Mouse (Mus musculus) CH12.LX (cell line): ENCODE measurements at regions not wholly inside any gene's neighbourhood (a gene's known extent, or its start where the extent isn't known, plus 50 kb on each side); places are given as distances from the start of the nearest gene placed in this dataset.

Experiments
- CHD1 ChIP-seq: IDR thresholded peaks from 2 replicates; pipeline ENCODE4 v1.6.1; 2012; ENCODE audit warnings: low read depth, low read length, improper control_type of control experiment, inconsistent platforms
- CHD2 ChIP-seq: IDR thresholded peaks from 2 replicates; pipeline ENCODE4 v1.6.1; 2011; ENCODE audit warnings: low read length, improper control_type of control experiment
- CTCF ChIP-seq, 2 experiments: IDR thresholded peaks in 1 of 2; conservative IDR thresholded peaks in 1 of 2; 2 replicates each; pipeline ENCODE4 v1.5.1; 2011 to 2012; ENCODE audit warnings: low read depth in 2 of 2, low read length in 2 of 2, improper control_type of control experiment in 1 of 2, inconsistent platforms in 1 of 2, mild to moderate bottlenecking in 1 of 2, moderate library complexity in 1 of 2
- JUN ChIP-seq: IDR thresholded peaks from 2 replicates; pipeline ENCODE4 v1.6.1; 2011; ENCODE audit warnings: low read depth, mild to moderate bottlenecking, low read length, improper control_type of control experiment, moderate library complexity; ENCODE audit not compliant: insufficient read depth
- MAFK ChIP-seq: IDR thresholded peaks from 2 replicates; pipeline ENCODE4 v1.6.1; 2011; ENCODE audit warnings: low read length, improper control_type of control experiment; ENCODE audit not compliant: insufficient replicate concordance
- MXI1 ChIP-seq: IDR thresholded peaks from 2 replicates; pipeline ENCODE4 v1.6.1; 2011; ENCODE audit warnings: mild to moderate bottlenecking, low read depth, low read length, improper control_type of control experiment
- MYC ChIP-seq: IDR thresholded peaks from 2 replicates; pipeline ENCODE4 v1.6.1; 2011; ENCODE audit warnings: low read depth, mild to moderate bottlenecking, improper control_type of control experiment, low read length
- NRF1 ChIP-seq: IDR thresholded peaks from 2 replicates; pipeline ENCODE4 v1.6.1; 2014; ENCODE audit warnings: low read depth, mild to moderate bottlenecking, inconsistent platforms, low read length, improper control_type of control experiment, moderate library complexity
- POLR2A ChIP-seq: IDR thresholded peaks from 2 replicates; pipeline ENCODE4 v1.6.1; 2011; ENCODE audit warnings: low read depth, mild to moderate bottlenecking, improper control_type of control experiment, low read length
- UBTF ChIP-seq: IDR thresholded peaks from 2 replicates; pipeline ENCODE4 v1.6.1; 2012; ENCODE audit warnings: low read depth, mild to moderate bottlenecking, inconsistent platforms, low read length, improper control_type of control experiment, moderate library complexity
- USF1 ChIP-seq: IDR thresholded peaks from 2 replicates; pipeline ENCODE4 v1.6.1; 2014; ENCODE audit warnings: low read depth, mild to moderate bottlenecking, inconsistent platforms, low read length, improper control_type of control experiment
- USF2 ChIP-seq: conservative IDR thresholded peaks from 2 replicates; pipeline ENCODE4 v1.6.1; 2011; ENCODE audit warnings: low read depth, low read length, improper control_type of control experiment
- ZKSCAN1 ChIP-seq: IDR thresholded peaks from 2 replicates; pipeline ENCODE4 v1.6.1; 2012; ENCODE audit warnings: low read depth, inconsistent platforms, low read length, improper control_type of control experiment, borderline replicate concordance
- ZMIZ1 ChIP-seq: IDR thresholded peaks from 2 replicates; pipeline ENCODE4 v1.6.1; 2012; ENCODE audit warnings: low read depth, mild to moderate bottlenecking, inconsistent platforms, low read length, improper control_type of control experiment

DNA sequence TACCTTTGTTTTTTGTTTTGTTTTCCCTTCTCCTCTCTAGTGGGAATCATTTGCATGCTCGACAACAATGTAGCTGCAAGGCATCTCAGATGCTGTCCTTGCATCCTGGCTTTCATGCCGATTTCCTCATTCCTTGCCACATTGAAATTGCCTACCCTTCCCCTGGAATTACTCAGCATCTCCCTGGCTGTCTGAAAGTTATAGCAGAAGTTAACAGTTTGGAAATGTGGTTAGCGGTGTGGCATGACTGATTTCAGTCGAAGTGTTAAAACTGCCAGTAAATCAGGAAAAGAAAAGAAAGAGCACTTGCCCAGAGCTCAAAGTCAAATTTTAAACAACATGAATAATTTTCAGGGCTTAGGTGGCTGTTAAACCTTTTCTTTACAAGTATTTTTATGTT lies 62.0 kb upstream of the Nek7 start:
- TF ChIP-seq MAFK, result no peak
- TF ChIP-seq CTCF (conservative IDR thresholded peaks at IDR 0.05 in 1 of 2, IDR thresholded peaks at IDR 0.05 in 1 of 2; ENCODE audit: low read depth in 2 of 2, low read length in 2 of 2), result no peak
- TF ChIP-seq NRF1, result no peak
- TF ChIP-seq MXI1, result no peak
- no peak for TF ChIP-seq USF2
- TF ChIP-seq CHD1, result no peak
- no peak for TF ChIP-seq USF1
- no peak for TF ChIP-seq MYC
- no peak for TF ChIP-seq POLR2A
- TF ChIP-seq JUN, result no peak
- TF ChIP-seq UBTF, result no peak
- TF ChIP-seq ZKSCAN1, result no peak
- no peak for TF ChIP-seq CHD2
- TF ChIP-seq ZMIZ1, result no peak
